ENCODE assay signal across 8 mouse cellular contexts in the genomic region with DNA sequence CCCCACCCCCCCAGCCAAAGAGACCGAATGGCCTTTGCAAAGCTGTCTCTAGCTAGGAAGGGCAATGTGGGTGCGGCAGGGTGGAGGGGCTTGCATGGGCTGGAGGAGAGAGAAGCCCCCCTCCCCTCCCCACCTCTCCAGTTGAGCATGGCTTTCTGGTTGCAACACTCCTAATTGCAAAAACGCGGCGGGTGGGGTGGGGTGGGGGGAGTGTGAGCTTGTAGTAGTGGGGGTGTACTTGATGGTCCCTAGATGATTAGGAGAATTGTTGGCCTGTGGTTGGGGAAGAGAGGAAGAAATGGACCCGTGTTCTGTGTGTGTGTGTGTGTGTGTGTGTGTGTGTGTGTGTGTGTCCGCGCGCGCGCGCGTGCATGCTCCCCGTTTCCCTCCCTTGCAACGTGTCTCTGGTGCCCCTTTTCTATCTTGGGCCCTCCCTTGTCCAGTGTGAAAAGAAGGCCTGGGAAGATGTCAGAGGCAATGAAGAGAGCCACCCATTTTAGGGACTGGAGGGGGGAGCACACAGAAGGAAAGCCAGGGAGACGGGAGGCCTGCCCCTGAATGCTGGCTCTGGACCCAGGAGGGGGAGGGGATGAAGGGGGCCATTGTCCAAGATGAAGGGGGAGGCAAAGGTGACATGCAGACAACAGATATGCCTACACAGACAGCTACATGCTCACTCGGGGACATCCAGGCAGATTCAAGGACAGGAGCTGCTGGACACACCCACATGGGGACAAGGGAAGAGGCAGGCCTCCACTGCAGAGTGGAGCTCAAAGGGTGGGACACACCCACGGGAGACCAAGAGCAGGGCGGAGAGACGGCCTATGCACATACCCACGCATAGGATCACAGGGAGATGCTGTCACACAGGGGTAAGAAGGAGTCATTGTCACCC. TPM values are rescaled to one million over a fixed set of nuclear protein-coding genes. Genes with fewer than 3 reads are reported as not detected.
DNase-seq lines count a peak whose midpoint lies in the region; ATAC-seq and TF ChIP-seq lines count a peak whose summit lies in the region.

No protein-coding gene starts in this region.

- no peak for ATAC-seq in cerebellum, adult (ENCODE audit: insufficient number of reproducible peaks, low FRiP score, low TSS enrichment)
- ATAC-seq in kidney, postnatal 0 days (replicated peaks; ENCODE audit: low FRiP score, low read depth): 0 out of 2 replicates have a peak, but pooled peaks have one; percentile 7
- ATAC-seq in megakaryocyte progenitor cell, adult 5-6 weeks (replicated peaks; ENCODE audit: poor library complexity): 0 out of 2 replicates have a peak, but pooled peaks have one; percentile 5

- H3K27ac ChIP-seq in heart, embryonic 10.5 days: peak overlapping the region; percentile 99
- peak overlapping the region; percentile 95 for H3K27ac ChIP-seq in kidney, postnatal 0 days

- TF ChIP-seq CTCF in kidney, postnatal 0 days (IDR thresholded peaks at IDR 0.05; ENCODE audit: low read depth): no peak

- H3K4me3 ChIP-seq in heart, embryonic 10.5 days: peak overlapping the region; percentile 86
- H3K4me3 ChIP-seq in kidney, postnatal 0 days (replicated peaks; ENCODE audit: low read depth, low read length): peak overlapping the region; percentile 97

- peaks cover 94% of the 10 kb centered on the region for H3K4me1 ChIP-seq in heart, embryonic 10.5 days
- peaks cover 62% of the 10 kb centered on the region for H3K4me1 ChIP-seq in kidney, postnatal 0 days (replicated peaks; ENCODE audit: insufficient read depth, low read length)

- no peaks in the 10 kb centered on the region for H3K9me3 ChIP-seq in heart, embryonic 10.5 days
- H3K9me3 ChIP-seq in kidney, postnatal 0 days (replicated peaks; ENCODE audit: low read length): no peaks in the 10 kb centered on the region

- peak overlapping the region; percentile 84 for H3K4me2 ChIP-seq in kidney, postnatal 0 days (ENCODE audit: low read length)

- no peaks in the 10 kb centered on the region for H3K36me3 ChIP-seq in heart, embryonic 10.5 days
- no peaks in the 10 kb centered on the region for H3K36me3 ChIP-seq in kidney, postnatal 0 days (ENCODE audit: insufficient read depth, low read length)

- H3K9ac ChIP-seq in kidney, postnatal 0 days (ENCODE audit: low read depth, low read length): peak overlapping the region; percentile 90

- WGBS in heart, embryonic 10.5 days: 3% methylated on average over 21 of the region's 21 CpGs
- WGBS in kidney, postnatal 0 days: 1% methylated on average over 21 of the region's 21 CpGs

- H3K27me3 ChIP-seq in heart, embryonic 10.5 days (ENCODE audit: insufficient read depth, poor library complexity, severe bottlenecking): no peaks in the 10 kb centered on the region
- no peaks in the 10 kb centered on the region for H3K27me3 ChIP-seq in kidney, postnatal 0 days (ENCODE audit: insufficient read depth, low read length)

- DNase-seq in cerebellum, adult 11 months: peak; percentile 50
- peak; percentile 66 for DNase-seq in 416B (ENCODE audit: low read depth)
- DNase-seq in cerebellum, postnatal 14 days: peak; percentile 66 to 74
- peak; percentile 91 for DNase-seq in heart, embryonic 10.5 days (ENCODE audit: low spot score)
- peak; percentile 32 for DNase-seq in kidney, postnatal 0 days (ENCODE audit: low spot score)
- no peak for DNase-seq in spleen, adult 12 weeks (ENCODE audit: low spot score)

RNA-seq across cellular contexts. Expression of gene Thra, which starts 2.2 kb away (rescaled TPM):
- polyA plus RNA-seq in heart, embryonic 10.5 days (2016; fragmentation: Nextera tagmentation; extraction: Ambion mirVana): 19.2 and 23.2 TPM in 2 replicates
- 26.1 TPM in 2 replicates for polyA plus RNA-seq in kidney, postnatal 0 days (2015; fragmentation: Nextera tagmentation; extraction: Ambion mirVana)
- total RNA-seq in megakaryocyte progenitor cell, adult 5-6 weeks (2015): 34.2 and 34.6 TPM in 2 replicates
- total RNA-seq in megakaryocyte progenitor cell, adult 5-6 weeks (2017): 21.8 and 25.3 TPM in 2 replicates

RNA-seq across cellular contexts. Expression of gene Med24, which starts 13.4 kb away (rescaled TPM):
- polyA plus RNA-seq in heart, embryonic 10.5 days (2016; fragmentation: Nextera tagmentation; extraction: Ambion mirVana): 54.6 and 56.5 TPM in 2 replicates
- 38.3 and 41.2 TPM in 2 replicates for polyA plus RNA-seq in kidney, postnatal 0 days (2015; fragmentation: Nextera tagmentation; extraction: Ambion mirVana)
- 28.7 and 30.9 TPM in 2 replicates for total RNA-seq in megakaryocyte progenitor cell, adult 5-6 weeks (2015)
- total RNA-seq in megakaryocyte progenitor cell, adult 5-6 weeks (2017): 36.2 and 46.3 TPM in 2 replicates

RNA-seq across cellular contexts. Expression of gene Nr1d1, which starts 32.5 kb away (rescaled TPM):
- polyA plus RNA-seq in heart, embryonic 10.5 days (2016; fragmentation: Nextera tagmentation; extraction: Ambion mirVana): 3.6 and 5.9 TPM in 2 replicates
- 3.1 and 3.5 TPM in 2 replicates for polyA plus RNA-seq in kidney, postnatal 0 days (2015; fragmentation: Nextera tagmentation; extraction: Ambion mirVana)
- 3.3 and 3.5 TPM in 2 replicates for total RNA-seq in megakaryocyte progenitor cell, adult 5-6 weeks (2015)
- total RNA-seq in megakaryocyte progenitor cell, adult 5-6 weeks (2017): 0.47 and 0.87 TPM in 2 replicates

RNA-seq across cellular contexts. Expression of gene Csf3, which starts 41.6 kb away (rescaled TPM):
- not detected in 2 replicates for polyA plus RNA-seq in heart, embryonic 10.5 days (2016; fragmentation: Nextera tagmentation; extraction: Ambion mirVana)
- 0.13 and 0.19 TPM in 2 replicates for polyA plus RNA-seq in kidney, postnatal 0 days (2015; fragmentation: Nextera tagmentation; extraction: Ambion mirVana)
- not detected in 2 replicates for total RNA-seq in megakaryocyte progenitor cell, adult 5-6 weeks (2015)
- not detected in 2 replicates for total RNA-seq in megakaryocyte progenitor cell, adult 5-6 weeks (2017)

RNA-seq across cellular contexts. Expression of gene Msl1, which starts 52.7 kb away (rescaled TPM):
- 14.0 and 21.6 TPM in 2 replicates for polyA plus RNA-seq in heart, embryonic 10.5 days (2016; fragmentation: Nextera tagmentation; extraction: Ambion mirVana)
- polyA plus RNA-seq in kidney, postnatal 0 days (2015; fragmentation: Nextera tagmentation; extraction: Ambion mirVana): 17.8 and 19.3 TPM in 2 replicates
- total RNA-seq in megakaryocyte progenitor cell, adult 5-6 weeks (2015): 60.8 and 62.0 TPM in 2 replicates
- 76.3 and 99.9 TPM in 2 replicates for total RNA-seq in megakaryocyte progenitor cell, adult 5-6 weeks (2017)
